Mouse (Mus musculus): Measurements from ENCODE around the gene Hrh2.

The Hrh2 gene

GRCm38 (mm10) chr13:54221631-54222179 lies 29.8 kb downstream of the Hrh2 start:
- no peak for DNase-seq (ENCODE audit: low spot score)

- DNase-seq (ENCODE audit: low spot score) = no peak
These were observed 31.2 kb downstream of the Hrh2 start for GRCm38 (mm10) chr13:54222921-54223769.

DNA sequence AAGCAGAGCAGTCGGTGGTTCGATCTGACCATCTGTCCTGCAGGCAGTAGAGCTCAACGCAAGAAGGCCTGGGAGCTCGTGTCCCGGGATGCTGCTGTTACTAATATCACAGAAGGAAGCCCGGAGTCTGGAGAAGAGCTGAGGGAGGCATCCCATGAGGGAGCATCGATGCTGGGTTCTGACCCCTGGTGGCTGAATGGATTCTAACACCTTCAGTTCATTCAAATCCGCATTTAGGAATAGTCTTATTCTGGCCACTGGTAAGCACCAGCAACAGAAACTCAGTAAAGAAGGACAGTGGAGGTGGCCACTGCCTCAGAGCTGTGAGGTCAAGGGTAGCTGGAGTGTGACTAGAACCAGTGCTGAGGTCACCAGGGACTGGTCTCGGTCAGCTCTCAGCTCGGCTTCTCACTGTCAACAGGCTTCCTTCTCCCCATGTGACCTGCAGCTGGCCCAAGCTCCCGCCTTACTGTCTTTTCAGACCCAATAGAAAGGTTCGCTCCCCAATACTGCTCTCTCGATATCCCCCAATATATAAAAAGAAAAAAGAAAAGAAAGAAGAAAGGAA lies 36.1 kb downstream of the Hrh2 start:
- peak; percentile 5 for DNase-seq (ENCODE audit: low spot score)

DNA sequence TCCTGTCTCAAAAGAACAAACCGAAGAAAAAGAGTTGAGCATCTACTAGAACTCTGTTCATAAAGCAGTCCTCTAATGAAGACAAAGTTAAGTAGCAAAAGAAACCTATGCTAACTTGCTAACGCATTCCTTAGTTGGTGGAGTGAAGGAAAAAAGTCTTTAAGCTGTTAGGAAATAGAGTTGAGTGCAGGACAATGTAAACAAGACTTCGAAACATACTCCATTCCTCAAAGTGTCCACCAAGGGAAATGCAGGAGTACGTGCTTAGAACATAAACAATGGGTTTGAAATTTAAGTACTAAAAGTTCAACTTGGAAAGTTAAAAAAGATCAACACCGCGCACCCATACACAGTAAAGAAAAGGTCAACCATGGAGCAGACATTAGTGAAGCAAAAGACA lies 38.2 kb downstream of the Hrh2 start:
- no peak for DNase-seq (ENCODE audit: low spot score)

DNA sequence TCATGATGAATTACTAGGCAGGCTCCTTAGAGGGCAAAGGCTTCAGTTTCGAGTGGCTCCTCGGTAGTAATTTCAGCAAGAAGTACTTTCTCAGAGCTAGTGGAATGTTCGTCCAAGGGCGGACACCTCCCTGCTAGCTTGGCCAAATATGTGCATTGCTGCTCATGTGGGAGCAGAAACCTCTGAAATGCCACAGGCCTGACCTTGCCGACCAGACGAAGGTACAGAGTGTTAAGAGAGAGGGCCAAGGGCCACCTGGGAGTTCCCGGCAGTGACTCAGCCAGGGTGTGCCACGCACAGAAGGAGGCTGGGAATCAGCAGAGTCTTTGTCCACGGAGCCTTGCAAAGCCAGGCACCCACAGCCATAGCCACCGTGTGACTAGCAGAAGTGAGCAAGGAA lies 39.9 kb downstream of the Hrh2 start:
- no peak for DNase-seq (ENCODE audit: low spot score)

DNA sequence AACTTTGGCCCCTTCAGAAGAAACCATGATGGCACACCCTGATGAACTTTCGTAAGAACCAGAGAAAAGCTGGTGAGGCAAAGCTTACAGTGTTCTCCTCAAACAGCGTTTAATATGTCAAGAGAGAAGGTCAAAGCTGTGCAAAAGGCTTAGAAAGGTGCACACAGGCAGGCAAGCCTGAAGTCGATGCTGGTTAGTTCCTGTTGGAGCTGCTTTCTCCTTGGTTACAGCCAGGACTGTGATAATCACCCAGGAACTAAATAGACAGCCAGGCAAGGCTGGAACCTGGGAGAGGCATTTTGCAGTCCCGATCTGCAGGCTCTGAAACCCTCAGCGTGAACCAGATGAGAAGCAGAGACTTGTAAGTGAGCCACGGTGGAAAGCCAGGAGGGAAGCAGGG lies 45.6 kb downstream of the Hrh2 start:
- no peak for DNase-seq (ENCODE audit: low spot score)

GRCm38 (mm10) chr13:54238585-54239323 lies 46.8 kb downstream of the Hrh2 start:
- DNase-seq (ENCODE audit: low spot score) = no peak

- no peak for DNase-seq (ENCODE audit: low spot score)
These were observed 50.5 kb downstream of the Hrh2 start for GRCm38 (mm10) chr13:54242380-54242779.

DNA sequence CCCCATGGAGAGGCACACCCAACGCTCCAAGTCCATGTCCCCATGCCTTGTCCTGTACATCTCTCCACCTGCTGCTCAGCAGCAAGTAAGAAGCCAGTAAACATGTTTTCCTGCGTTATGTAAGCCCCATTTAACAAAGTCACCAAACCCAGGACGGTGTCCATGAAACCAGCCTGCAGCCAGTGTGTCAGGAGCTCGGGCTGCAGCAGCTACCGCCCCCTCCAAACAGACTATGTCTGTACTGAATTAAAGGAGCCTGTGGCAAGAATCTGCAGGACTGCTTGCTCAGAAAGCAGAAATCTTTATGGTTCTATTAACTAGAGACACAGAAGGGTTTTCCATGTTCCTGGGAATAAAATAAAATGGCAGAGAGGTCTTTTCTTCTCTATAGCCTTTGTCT lies 53.3 kb downstream of the Hrh2 start:
- DNase-seq (ENCODE audit: low spot score) = no peak

DNA sequence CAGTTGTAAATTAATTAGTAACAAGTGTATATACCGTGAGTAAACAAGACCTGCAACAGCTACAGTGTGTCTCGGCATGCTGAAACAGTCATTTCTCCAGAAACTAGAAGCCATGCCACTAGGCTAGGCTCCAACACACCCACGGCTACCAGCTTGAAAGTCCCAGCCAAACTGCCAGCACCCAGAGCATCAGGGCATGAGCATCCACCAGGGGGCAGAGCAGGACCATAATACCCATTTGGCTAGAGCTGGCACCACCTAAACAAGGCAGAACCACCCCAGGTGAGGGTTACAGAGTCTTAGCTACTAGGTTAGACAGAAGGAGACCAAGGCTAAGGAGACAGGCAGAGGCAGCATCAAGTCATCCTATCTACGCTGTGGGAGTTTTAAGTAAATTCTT lies 55.6 kb downstream of the Hrh2 start:
- DNase-seq (ENCODE audit: low spot score) = peak; percentile 35

DNA sequence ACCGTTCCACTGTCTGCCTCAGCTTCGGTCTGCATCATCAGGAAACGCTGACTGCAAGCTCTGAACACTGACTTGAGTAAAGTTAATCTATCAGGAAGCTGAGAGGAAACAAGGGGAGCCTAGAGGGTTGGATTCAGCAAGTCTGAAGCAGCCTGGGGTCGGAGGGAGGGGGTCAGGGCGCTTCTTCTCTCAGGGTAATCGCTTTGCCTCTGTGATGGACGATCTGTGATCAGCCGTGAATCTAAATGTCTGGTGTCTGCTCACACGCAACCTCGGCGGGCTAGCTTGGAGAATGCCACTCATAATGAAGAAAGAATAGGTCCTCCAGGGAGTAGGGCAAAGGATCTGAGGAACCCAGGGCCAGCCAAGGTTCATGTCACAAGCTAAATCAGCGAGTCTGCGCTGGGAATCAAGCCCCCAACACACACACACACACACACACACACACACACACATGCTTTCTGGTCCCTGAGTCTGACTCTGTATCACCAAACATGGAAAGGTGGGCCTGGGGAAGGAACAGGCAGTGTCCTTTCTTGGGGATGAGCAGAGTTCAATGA lies 56.6 kb downstream of the Hrh2 start:
- DNase-seq (ENCODE audit: low spot score) = no peak

- DNase-seq (ENCODE audit: low spot score) = peak; percentile 36
These were observed 57.1 kb downstream of the Hrh2 start for GRCm38 (mm10) chr13:54249007-54249406.

GRCm38 (mm10) chr13:54250346-54250745 lies 58.4 kb downstream of the Hrh2 start:
- no peak for DNase-seq (ENCODE audit: low spot score)

DNA sequence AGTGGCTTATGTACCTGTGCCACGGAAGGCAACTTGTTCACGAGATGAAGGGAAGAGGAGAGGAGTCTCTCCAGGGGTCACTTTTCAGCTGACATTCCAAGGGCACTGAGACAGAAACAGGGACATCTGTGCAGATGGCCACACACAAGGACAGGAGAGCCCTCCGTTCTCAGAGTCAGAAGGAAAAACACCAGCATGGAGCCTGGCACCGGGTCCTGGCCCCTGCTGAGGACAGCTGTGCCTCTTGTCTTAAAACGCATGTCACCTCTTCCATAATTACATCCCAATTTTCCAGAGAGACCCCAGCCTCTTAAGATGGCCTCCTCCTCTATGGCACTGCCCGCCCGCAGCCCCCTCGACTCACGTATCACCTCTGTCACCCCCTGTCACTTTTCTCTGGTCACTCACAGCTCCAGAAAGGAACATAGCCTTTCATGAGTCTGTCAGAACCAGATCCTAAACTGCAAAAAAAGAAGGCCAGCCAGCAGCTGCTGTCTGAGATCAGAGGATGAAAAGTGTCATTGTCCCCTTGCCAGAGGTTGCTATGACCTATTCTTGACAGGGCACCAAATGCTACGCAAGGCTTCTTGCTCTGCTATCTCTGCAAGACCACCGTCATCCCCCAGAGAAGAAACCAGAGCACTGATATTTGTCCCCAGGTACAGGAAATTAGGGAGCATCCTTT lies 59.8 kb downstream of the Hrh2 start:
- DNase-seq (ENCODE audit: low spot score) = no peak

DNA sequence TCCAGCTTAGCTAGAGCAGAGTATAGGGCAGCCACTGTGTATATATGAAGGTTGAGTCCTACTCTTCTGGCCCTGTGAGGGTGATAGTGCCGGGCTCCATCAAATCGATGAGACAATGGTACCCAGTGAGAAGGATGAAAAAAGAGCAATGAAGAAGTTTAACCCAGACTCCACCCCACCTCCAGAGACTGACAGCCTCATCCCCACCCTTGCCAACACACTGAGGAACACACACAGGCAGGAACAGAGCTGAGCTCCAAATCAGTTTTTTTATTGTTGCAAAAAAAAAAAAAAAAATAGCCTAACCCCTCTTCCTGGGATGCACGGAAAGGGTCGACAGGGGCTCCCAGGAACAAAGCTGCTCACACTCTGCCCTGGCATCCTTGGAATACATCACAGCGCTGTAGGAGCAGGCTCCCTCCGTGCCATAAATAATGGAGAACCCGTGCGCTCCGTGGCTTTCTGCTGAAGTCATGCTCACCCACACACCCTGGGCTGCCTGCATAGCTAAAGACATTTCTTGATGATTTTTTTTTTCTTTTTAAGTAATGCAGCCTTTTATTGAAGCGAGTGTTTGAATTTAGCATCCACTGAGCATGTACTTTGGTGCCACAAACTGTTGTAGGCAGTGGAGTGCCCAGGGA lies 65.8 kb downstream of the Hrh2 start:
- no peak for DNase-seq (ENCODE audit: low spot score)

- no peak for DNase-seq (ENCODE audit: low spot score)
These were observed 66.4 kb downstream of the Hrh2 start for GRCm38 (mm10) chr13:54258231-54258743.

GRCm38 (mm10) chr13:54260318-54260717 lies 68.4 kb downstream of the Hrh2 start:
- peak; percentile 6 for DNase-seq (ENCODE audit: low spot score)

- DNase-seq (ENCODE audit: low spot score) = no peak
These were observed 71.0 kb downstream of the Hrh2 start for GRCm38 (mm10) chr13:54262741-54263510.

DNA sequence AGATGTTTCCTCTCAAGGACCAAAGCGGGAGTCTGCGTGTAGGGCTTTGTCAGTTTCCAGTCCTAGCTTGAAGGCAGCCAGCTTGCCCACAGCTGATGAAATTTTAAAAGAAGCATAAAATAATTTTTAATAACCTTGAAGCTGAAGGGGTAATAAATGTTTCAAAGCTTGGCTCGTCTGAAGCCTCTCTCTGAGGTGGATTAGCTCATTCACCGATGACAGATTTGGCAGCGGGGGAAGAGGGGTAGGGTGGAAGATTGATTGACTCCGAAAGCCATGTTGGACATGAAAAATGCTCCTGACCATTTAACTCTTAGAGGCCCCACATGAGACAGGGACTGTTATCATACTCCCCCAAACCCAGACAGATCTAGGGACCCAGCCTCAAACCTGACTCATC lies 71.7 kb downstream of the Hrh2 start:
- DNase-seq (ENCODE audit: low spot score) = no peak

DNA sequence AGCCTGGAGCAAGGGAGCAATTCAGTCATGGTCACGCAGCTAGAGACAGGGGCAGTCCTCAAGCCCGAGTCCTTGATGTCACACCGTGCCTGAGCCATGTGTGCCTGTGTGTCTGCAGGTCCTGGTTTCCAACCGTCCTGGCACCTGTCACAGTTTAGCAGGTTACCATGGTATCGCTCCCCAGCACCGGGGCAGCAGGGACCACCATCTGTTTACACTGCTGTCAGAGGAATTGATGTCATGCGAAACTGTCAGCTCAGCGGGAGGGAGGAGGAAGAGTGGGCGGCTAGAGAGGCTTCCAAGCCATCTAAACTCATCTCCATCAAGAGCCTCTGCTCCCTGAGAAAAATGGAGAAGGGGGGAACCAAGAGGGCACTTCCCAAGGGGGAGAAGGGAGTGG lies 74.5 kb downstream of the Hrh2 start:
- DNase-seq (ENCODE audit: low spot score) = no peak

Measured in yolk sac, embryonic 10.5 days (tissue).